Comparison of ENCODE assay signal across 2 mouse cellular contexts in genomic region chr7:19284763-19285162, GRCm38 (mm10).
TF ChIP-seq lines count a peak whose summit lies in the region.

No protein-coding gene starts in this region.

TF ChIP-seq in C2C12, 6 proteins besides CTCF, POLR2A, EP300 and RAD21 (continued from another document):
- TF ChIP-seq FOSL1 (IDR thresholded peaks at IDR 0.05; ENCODE audit: insufficient read depth, low read length, poor library complexity, severe bottlenecking) (no peak), MYOG (IDR thresholded peaks at IDR 0.05; ENCODE audit: control insufficient read depth, extremely low read depth, insufficient read length) (no peak), MAX (IDR thresholded peaks at IDR 0.05) (no peak)

TF ChIP-seq in MEL, 35 proteins besides CTCF, POLR2A, EP300 and RAD21 (continued from another document):
- peak; percentile 88 for TF ChIP-seq SMC3 (IDR thresholded peaks at IDR 0.05; ENCODE audit: low read depth, low read length)
- peak; percentile 61; the same call in 1 of the 2 replicates for TF ChIP-seq SIN3A (IDR thresholded peaks at IDR 0.05; ENCODE audit: low read length)
